Mouse (Mus musculus) forebrain, embryonic 13.5 days (tissue): ENCODE measurements around the gene Cox8a. TPM values are rescaled to one million over a fixed set of nuclear protein-coding genes. Genes with fewer than 3 reads are reported as not detected.

Experiments
- ATAC-seq: fragments of 200-750 bp; cut with Nextera tagmentation; 2 replicates; pipeline ENCODE4 v1.8.0; 2017
- H3K27ac ChIP-seq: fragments of 300-500 bp; sonication (generic); 2 replicates; pipeline ENCODE4 v1.5.1; 2015; ENCODE audit warnings: inconsistent platforms, mild to moderate bottlenecking, moderate library complexity
- H3K27me3 ChIP-seq: fragments of 300-500 bp; sonication (generic); 2 replicates; pipeline ENCODE4 v1.6.1; 2015; ENCODE audit warnings: mild to moderate bottlenecking, inconsistent platforms
- H3K36me3 ChIP-seq: fragments of 300-500 bp; sonication (generic); 2 replicates; pipeline ENCODE4 v1.6.1; 2015; ENCODE audit warnings: mild to moderate bottlenecking, inconsistent platforms; ENCODE audit not compliant: poor library complexity, severe bottlenecking
- H3K4me1 ChIP-seq: fragments of 300-500 bp; sonication (generic); 2 replicates; pipeline ENCODE4 v1.6.1; 2015; ENCODE audit warnings: inconsistent platforms
- H3K4me2 ChIP-seq: fragments of 300-500 bp; sonication (generic); 2 replicates; pipeline ENCODE4 v1.6.1; 2015; ENCODE audit warnings: inconsistent platforms, mild to moderate bottlenecking, moderate library complexity
- H3K4me3 ChIP-seq: fragments of 300-500 bp; sonication (generic); 2 replicates; pipeline ENCODE4 v1.5.1; 2015; ENCODE audit warnings: mild to moderate bottlenecking, inconsistent platforms
- H3K9ac ChIP-seq: fragments of 300-500 bp; sonication (generic); 2 replicates; pipeline ENCODE4 v1.6.1; 2015; ENCODE audit warnings: mild to moderate bottlenecking, inconsistent platforms
- H3K9me3 ChIP-seq: fragments of 300-500 bp; sonication (generic); replicated peaks from 2 replicates; pipeline ENCODE4 v1.6.1; 2016; ENCODE audit warnings: inconsistent platforms
- WGBS: fragments of 180-500 bp; shearing (Covaris S2); methylation state at CpG from one replicate; pipeline ENCODE4 v1.1.7; 2015; 5-methylcytosine and 5-hydroxymethylcytosine counted together
- polyA plus RNA-seq: library from polyadenylated mRNA; unstranded; fragments of >200 nt; fragmentation: Nextera tagmentation; extraction: Ambion mirVana; gene quantifications from 2 replicates; pipeline ENCODE4 v1.2.1, GENCODE M21; 2015

Gene Cox8a
- polyA plus RNA-seq, 1 experiment from 2014 or later, result 749 TPM

- Histone ChIP-seq H3K36me3 (peaks cover 18% of the 10 kb centered on the region; the same call in 1 of the 2 replicates), H3K27ac (peak within 1 kb of the TSS; percentile 77), H3K9me3 (no peaks in the 10 kb centered on the region), H3K4me2 (peak within 1 kb of the TSS; percentile 78), H3K9ac (peak within 1 kb of the TSS; percentile 87), H3K4me3 (peak within 1 kb of the TSS; percentile 69), H3K4me1 (peaks cover 37% of the 10 kb centered on the region), H3K27me3 (peaks cover 8% of the 10 kb centered on the region; the same call in 1 of the 2 replicates)
- WGBS, result under 1% methylated on average over 71 of the region's 80 CpGs
- ATAC-seq, result peak; percentile 98
Measured at GRCm38 (mm10) chr19:7240782-7241690, 23.6 kb upstream of the Cox8a start, which contains the start of gene Naa40. Gene Naa40 (minus strand): TSS chr19:7241183.

- 2% methylated on average over 13 of the region's 13 CpGs for WGBS
- H3K4me2 ChIP-seq, result peak overlapping the region; percentile 78
- H3K27me3 ChIP-seq, result peaks cover 8% of the 10 kb centered on the region; the same call in 1 of the 2 replicates
- H3K9ac ChIP-seq, result peak overlapping the region; percentile 87
- peaks cover 39% of the 10 kb centered on the region for H3K4me1 ChIP-seq
- peaks cover 18% of the 10 kb centered on the region; the same call in 1 of the 2 replicates for H3K36me3 ChIP-seq
- no peak for ATAC-seq
- no peaks in the 10 kb centered on the region for H3K9me3 ChIP-seq
- peak overlapping the region; percentile 69 for H3K4me3 ChIP-seq
- peak overlapping the region; percentile 77; the same call in 1 of the 2 replicates for H3K27ac ChIP-seq
Measured at GRCm38 (mm10) chr19:7240291-7240690, 22.9 kb upstream of the Cox8a start.

GRCm38 (mm10) chr19:7239574-7239973, 22.2 kb upstream of the Cox8a start:
- H3K9ac ChIP-seq, result peak overlapping the region; percentile 87
- peaks cover 18% of the 10 kb centered on the region; the same call in 1 of the 2 replicates for H3K36me3 ChIP-seq
- H3K4me3 ChIP-seq, result peak overlapping the region; percentile 69
- peaks cover 8% of the 10 kb centered on the region; the same call in 1 of the 2 replicates for H3K27me3 ChIP-seq
- H3K4me2 ChIP-seq, result peak overlapping the region; percentile 78
- no peak for ATAC-seq
- peaks cover 45% of the 10 kb centered on the region for H3K4me1 ChIP-seq
- H3K9me3 ChIP-seq, result no peaks in the 10 kb centered on the region
- WGBS, result 88% methylated on average over 3 of the region's 3 CpGs
- H3K27ac ChIP-seq, result no peak overlapping the region

GRCm38 (mm10) chr19:7236742-7237141, 19.3 kb upstream of the Cox8a start:
- ATAC-seq, result no peak
- Histone ChIP-seq H3K4me3 (no peak overlapping the region), H3K9ac (no peak overlapping the region), H3K27ac (no peak overlapping the region), H3K9me3 (no peaks in the 10 kb centered on the region), H3K27me3 (no peaks in the 10 kb centered on the region), H3K36me3 (peaks cover 46% of the 10 kb centered on the region), H3K4me2 (no peak overlapping the region), H3K4me1 (peaks cover 45% of the 10 kb centered on the region)
- WGBS, result 81% methylated on average over 4 of the region's 4 CpGs

GRCm38 (mm10) chr19:7236011-7236410, 18.6 kb upstream of the Cox8a start:
- H3K4me2 ChIP-seq, result no peak overlapping the region
- H3K4me1 ChIP-seq, result peaks cover 41% of the 10 kb centered on the region
- ATAC-seq, result no peak
- WGBS, result 90% methylated on average over 2 of the region's 2 CpGs
- H3K36me3 ChIP-seq, result peaks cover 53% of the 10 kb centered on the region
- no peaks in the 10 kb centered on the region for H3K27me3 ChIP-seq
- 0 out of 2 replicates have a peak overlapping the region, but pooled peaks have one; percentile 43 for H3K9ac ChIP-seq
- no peak overlapping the region for H3K4me3 ChIP-seq
- H3K9me3 ChIP-seq, result no peaks in the 10 kb centered on the region
- H3K27ac ChIP-seq, result no peak overlapping the region

GRCm38 (mm10) chr19:7235461-7235860, 18.0 kb upstream of the Cox8a start:
- H3K36me3 ChIP-seq, result peaks cover 59% of the 10 kb centered on the region
- no peaks in the 10 kb centered on the region for H3K27me3 ChIP-seq
- 92% methylated on average over 9 of the region's 9 CpGs for WGBS
- no peak for ATAC-seq
- H3K9ac ChIP-seq, result no peak overlapping the region
- no peak overlapping the region for H3K27ac ChIP-seq
- no peak overlapping the region for H3K4me3 ChIP-seq
- H3K9me3 ChIP-seq, result no peaks in the 10 kb centered on the region
- H3K4me2 ChIP-seq, result no peak overlapping the region
- H3K4me1 ChIP-seq, result peaks cover 40% of the 10 kb centered on the region

GRCm38 (mm10) chr19:7234537-7235221, 17.3 kb upstream of the Cox8a start:
- Histone ChIP-seq H3K9me3 (no peaks in the 10 kb centered on the region), H3K27ac (no peak overlapping the region), H3K9ac (no peak overlapping the region), H3K36me3 (peaks cover 67% of the 10 kb centered on the region), H3K4me2 (no peak overlapping the region), H3K4me1 (peaks cover 32% of the 10 kb centered on the region), H3K4me3 (no peak overlapping the region), H3K27me3 (no peaks in the 10 kb centered on the region)
- WGBS, result 52% methylated on average over 8 of the region's 8 CpGs
- peak; percentile 93 for ATAC-seq

GRCm38 (mm10) chr19:7226511-7226914, 9.1 kb upstream of the Cox8a start:
- H3K9me3 ChIP-seq, result no peaks in the 10 kb centered on the region
- H3K27me3 ChIP-seq, result no peaks in the 10 kb centered on the region
- no peak overlapping the region for H3K4me3 ChIP-seq
- H3K4me2 ChIP-seq, result no peak overlapping the region
- no peak for ATAC-seq
- H3K9ac ChIP-seq, result no peak overlapping the region
- 75% methylated on average over 6 of the region's 6 CpGs for WGBS
- peaks cover 67% of the 10 kb centered on the region for H3K36me3 ChIP-seq
- H3K4me1 ChIP-seq, result no peaks in the 10 kb centered on the region
- H3K27ac ChIP-seq, result no peak overlapping the region

- no peak overlapping the region for H3K4me2 ChIP-seq
- WGBS, result 89% methylated on average over 9 of the region's 9 CpGs
- H3K27me3 ChIP-seq, result no peaks in the 10 kb centered on the region
- H3K4me1 ChIP-seq, result no peaks in the 10 kb centered on the region
- H3K9me3 ChIP-seq, result no peaks in the 10 kb centered on the region
- no peak overlapping the region for H3K4me3 ChIP-seq
- no peak overlapping the region for H3K9ac ChIP-seq
- no peak for ATAC-seq
- no peak overlapping the region for H3K27ac ChIP-seq
- peaks cover 54% of the 10 kb centered on the region for H3K36me3 ChIP-seq
Measured at GRCm38 (mm10) chr19:7225096-7225690, 7.8 kb upstream of the Cox8a start.

- ATAC-seq, result no peak
- H3K4me2 ChIP-seq, result no peak overlapping the region
Measured at GRCm38 (mm10) chr19:7224253-7224652, 6.8 kb upstream of the Cox8a start.

GRCm38 (mm10) chr19:7223488-7223887, 6.1 kb upstream of the Cox8a start:
- Histone ChIP-seq H3K9me3 (no peaks in the 10 kb centered on the region), H3K4me3 (no peak overlapping the region), H3K4me2 (no peak overlapping the region), H3K9ac (no peak overlapping the region), H3K36me3 (peaks cover 36% of the 10 kb centered on the region), H3K4me1 (peaks cover 1% of the 10 kb centered on the region), H3K27ac (no peak overlapping the region), H3K27me3 (no peaks in the 10 kb centered on the region)
- no peak for ATAC-seq

More at GRCm38 (mm10) chr19:7224253-7224652, 6.8 kb upstream of the Cox8a start:
- Histone ChIP-seq H3K9ac (no peak overlapping the region), H3K36me3 (peaks cover 44% of the 10 kb centered on the region), H3K27ac (no peak overlapping the region), H3K4me3 (no peak overlapping the region), H3K27me3 (no peaks in the 10 kb centered on the region), H3K9me3 (no peaks in the 10 kb centered on the region), H3K4me1 (no peaks in the 10 kb centered on the region)
- WGBS, result 86% methylated on average over 3 of the region's 3 CpGs

- Histone ChIP-seq H3K36me3 (peaks cover 24% of the 10 kb centered on the region), H3K9ac (no peak overlapping the region), H3K4me1 (peaks cover 10% of the 10 kb centered on the region), H3K9me3 (no peaks in the 10 kb centered on the region), H3K27me3 (no peaks in the 10 kb centered on the region), H3K27ac (no peak overlapping the region), H3K4me2 (no peak overlapping the region), H3K4me3 (no peak overlapping the region)
- no peak for ATAC-seq
- WGBS, result 85% methylated on average over 6 of the region's 6 CpGs
Measured at GRCm38 (mm10) chr19:7222196-7222595, 4.8 kb upstream of the Cox8a start.
